Mouse (Mus musculus) gonadal fat pad, adult 2 months (tissue): Measurements from ENCODE around the gene Slc13a1. TPM values are rescaled to one million over a fixed set of nuclear protein-coding genes. Genes with fewer than 3 reads are reported as not detected.
A peak's percentile ranks its signal among the peaks of the same experiment; 100 is the strongest.

Experiments used
- DNase-seq: peaks from one replicate; pipeline ENCODE4 v3.0.0-alpha.2; 2012; ENCODE audit warnings: low read depth
- polyA plus RNA-seq: library from polyadenylated mRNA; depleted of rRNA; stranded (reverse); fragments of >200 nt; gene quantifications from 2 replicates; pipeline ENCODE4 v1.2.3, GENCODE M21; 2012; rRNA removed

Slc13a1 gene
- polyA plus RNA-seq, 1 experiment: not detected

DNA sequence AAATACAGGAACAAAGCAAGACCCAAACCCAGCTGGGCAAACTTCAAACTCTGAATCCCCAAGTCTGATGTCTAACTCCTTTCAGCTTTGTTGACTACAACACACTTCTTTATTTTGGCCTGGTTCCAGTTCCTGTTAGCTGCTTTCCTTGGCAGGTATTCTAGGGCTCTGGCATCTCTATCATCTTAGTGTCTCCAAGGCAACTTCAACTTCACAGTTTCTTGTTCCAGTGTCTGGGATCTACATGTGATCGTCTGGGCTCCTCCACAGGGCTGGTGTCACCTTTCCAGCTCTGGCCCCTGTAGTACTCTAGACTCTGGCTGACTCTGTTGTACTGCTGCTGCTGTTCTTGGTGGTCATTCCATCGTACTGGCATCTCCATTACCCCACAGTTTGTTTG, 91.8 kb downstream of the Slc13a1 start:
- no peak for DNase-seq

DNA sequence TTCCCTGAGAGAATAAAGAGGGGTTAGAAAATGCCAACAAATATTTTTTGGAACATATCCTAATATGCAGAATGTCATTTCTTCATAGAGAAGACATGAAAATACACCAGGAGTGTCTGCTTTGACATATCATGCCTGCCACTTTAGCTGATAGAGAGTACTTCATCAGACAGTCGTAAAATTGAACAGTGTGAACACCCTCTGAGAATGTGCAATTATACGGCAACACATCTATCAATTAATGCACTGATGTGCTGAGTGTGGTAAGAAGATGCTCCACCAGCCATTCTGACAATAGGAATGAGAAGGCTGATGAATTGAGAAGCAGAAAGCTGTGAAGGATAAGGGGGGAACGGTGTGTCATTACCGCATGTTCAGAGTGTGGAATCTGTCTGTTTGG, 95.1 kb downstream of the Slc13a1 start:
- DNase-seq: no peak

DNA sequence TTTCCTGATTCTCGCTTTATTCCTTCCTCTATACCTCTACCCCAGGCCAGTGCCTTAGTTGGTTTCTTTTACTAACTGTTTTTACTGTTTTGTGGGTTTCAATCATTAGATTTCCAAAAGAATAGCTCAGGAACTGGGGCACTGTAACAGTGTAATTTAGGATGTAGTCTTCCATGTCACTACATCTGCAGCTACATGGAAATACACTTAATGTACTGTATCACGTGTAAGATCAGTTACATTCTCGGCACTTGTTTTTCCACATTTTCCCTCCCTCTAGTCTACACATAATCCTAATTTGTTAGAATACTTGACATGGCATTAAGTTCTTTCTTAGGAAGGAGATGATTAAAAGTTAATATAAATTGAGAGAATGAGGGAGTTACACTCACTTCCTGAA, 108.1 kb downstream of the Slc13a1 start:
- DNase-seq: no peak

- no peak for DNase-seq
Measured at GRCm38 (mm10) chr6:24055086-24055485, 112.8 kb downstream of the Slc13a1 start.

DNA sequence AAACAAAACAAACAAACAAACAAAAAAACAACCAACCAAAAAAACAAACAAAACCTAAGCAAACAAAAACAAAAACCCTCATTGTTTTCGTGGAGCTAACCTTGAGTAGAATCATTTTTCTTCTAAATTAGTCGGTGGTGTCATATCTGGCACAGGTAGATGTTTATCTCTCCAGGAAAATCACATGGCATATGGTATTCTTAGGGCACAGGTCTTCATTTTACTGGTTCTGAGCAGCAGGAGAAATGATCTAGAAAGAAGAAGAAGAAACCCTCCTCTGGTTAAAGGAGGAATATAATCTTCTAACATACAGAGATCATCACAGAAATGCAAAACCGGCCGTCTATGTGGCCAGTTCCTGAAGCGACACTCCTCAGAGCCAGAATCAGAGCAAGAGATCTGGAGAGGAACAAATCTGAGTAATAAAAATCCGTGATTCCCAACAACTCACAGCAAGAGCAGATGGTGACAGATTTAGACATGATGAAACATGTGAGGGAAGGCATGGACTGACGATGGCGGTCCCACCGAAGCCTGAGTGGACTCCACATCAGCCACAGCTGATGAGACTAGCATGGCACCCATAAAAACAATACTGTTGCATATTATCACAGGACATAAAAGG, 113.7 kb downstream of the Slc13a1 start:
- no peak for DNase-seq

- peak; percentile 1 for DNase-seq
Measured at GRCm38 (mm10) chr6:24047014-24047770, 120.7 kb downstream of the Slc13a1 start.

DNA sequence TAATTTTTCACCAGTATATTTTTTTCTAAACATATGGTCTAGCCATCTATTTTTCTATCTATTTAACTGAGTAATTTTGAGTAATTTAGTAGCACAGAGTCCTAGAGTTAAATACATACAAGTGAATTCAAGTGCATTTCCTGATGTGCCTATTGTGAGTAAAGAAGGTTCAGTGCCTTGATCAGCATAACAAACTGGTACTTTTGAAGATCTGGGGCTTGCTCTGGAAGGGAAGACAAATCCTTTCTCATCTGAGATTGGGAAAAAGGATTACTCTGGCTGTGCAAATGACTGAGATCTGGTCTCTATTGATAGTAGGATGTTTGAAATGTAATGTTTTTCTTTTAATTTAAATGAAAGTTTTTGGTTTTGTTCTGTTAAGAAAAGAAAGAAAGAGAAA, 124.4 kb downstream of the Slc13a1 start:
- DNase-seq: no peak

Other genes starting within 250 kb of the Slc13a1 start
- not detected in 2 replicates for gene Tas2r118, start 198.0 kb downstream of the Slc13a1 start, polyA plus RNA-seq